Mouse (Mus musculus) forebrain, embryonic 14.5 days (tissue): Measurements from ENCODE around the gene Mxd1. TPM values are rescaled to one million over a fixed set of nuclear protein-coding genes. Genes with fewer than 3 reads are reported as not detected.

ENCODE experiments used
- ATAC-seq: fragments of 200-750 bp; cut with Nextera tagmentation; 2 replicates; pipeline ENCODE4 v1.8.0; 2017; ENCODE audit warnings: mild to moderate bottlenecking, moderate library complexity
- DNase-seq: peaks from one replicate; pipeline ENCODE4 v3.0.0-alpha.2; 2015; ENCODE audit warnings: low spot score
- H3K27ac ChIP-seq: fragments of 300-500 bp; sonication (generic); 2 replicates; pipeline ENCODE4 v1.5.1; 2014; ENCODE audit warnings: low read depth, mild to moderate bottlenecking, control low read depth, low read length, moderate library complexity
- H3K27me3 ChIP-seq: fragments of 300-500 bp; sonication (generic); replicated peaks from 2 replicates; pipeline ENCODE4 v1.6.1; 2014; ENCODE audit warnings: low read length, control low read depth, mixed read lengths; ENCODE audit not compliant: control insufficient read depth, insufficient read depth
- H3K36me3 ChIP-seq: fragments of 300-500 bp; sonication (generic); 2 replicates; pipeline ENCODE4 v1.6.1; 2014; ENCODE audit warnings: low read length, control low read depth; ENCODE audit not compliant: control insufficient read depth, insufficient read depth
- H3K4me1 ChIP-seq: fragments of 300-500 bp; sonication (generic); 2 replicates; pipeline ENCODE4 v1.6.1; 2014; ENCODE audit warnings: antibody characterized with exemption, low read length, control low read depth; ENCODE audit not compliant: control insufficient read depth, insufficient read depth
- H3K4me2 ChIP-seq: fragments of 300-500 bp; sonication (generic); 2 replicates; pipeline ENCODE4 v1.6.1; 2014; ENCODE audit warnings: mild to moderate bottlenecking, control low read depth, low read length
- H3K4me3 ChIP-seq: fragments of 300-500 bp; sonication (generic); 2 replicates; pipeline ENCODE4 v1.5.1; 2014; ENCODE audit warnings: low read depth, low read length, control low read depth
- H3K9ac ChIP-seq: fragments of 300-500 bp; sonication (generic); 2 replicates; pipeline ENCODE4 v1.6.1; 2014; ENCODE audit warnings: mild to moderate bottlenecking, low read length, control low read depth, moderate library complexity
- H3K9me3 ChIP-seq: fragments of 300-500 bp; sonication (generic); replicated peaks from 2 replicates; pipeline ENCODE4 v1.6.1; 2016; ENCODE audit warnings: low read length, control low read depth, mixed read lengths; ENCODE audit not compliant: control insufficient read depth
- WGBS: fragments of 180-500 bp; shearing (Covaris S2); extraction: QIAGEN DNeasy Blood & Tissue Kit; methylation state at CpG from one replicate; pipeline ENCODE4 v1.1.7; 2014; 5-methylcytosine and 5-hydroxymethylcytosine counted together
- polyA plus RNA-seq: library from polyadenylated mRNA; unstranded; fragments of >200 nt; fragmentation: Nextera tagmentation; extraction: Ambion mirVana; gene quantifications from 2 replicates; pipeline ENCODE4 v1.2.1, GENCODE M21; 2014

Mxd1 gene
- polyA plus RNA-seq, 1 experiment from 2014 or later = 15.3 TPM

- Histone ChIP-seq H3K27me3 (no peaks in the 10 kb centered on the region), H3K4me1 (no peaks in the 10 kb centered on the region), H3K27ac (no peak overlapping the region), H3K9ac (no peak overlapping the region), H3K9me3 (no peaks in the 10 kb centered on the region), H3K4me3 (no peak overlapping the region), H3K4me2 (no peak overlapping the region), H3K36me3 (peaks cover 66% of the 10 kb centered on the region)
- DNase-seq (no peak), ATAC-seq (no peak)
- WGBS = 82% methylated on average over 9 of the region's 9 CpGs
These were observed 8.6 kb downstream of the Mxd1 start for GRCm38 (mm10) chr6:86660161-86660877.

- no peak overlapping the region for H3K4me2 ChIP-seq
- H3K4me1 ChIP-seq = no peaks in the 10 kb centered on the region
- H3K9me3 ChIP-seq = no peaks in the 10 kb centered on the region
- 88% methylated on average over 3 of the region's 3 CpGs for WGBS
- H3K27ac ChIP-seq = no peak overlapping the region
- peaks cover 68% of the 10 kb centered on the region for H3K36me3 ChIP-seq
- no peaks in the 10 kb centered on the region for H3K27me3 ChIP-seq
- ATAC-seq = no peak
- no peak overlapping the region for H3K9ac ChIP-seq
- no peak overlapping the region for H3K4me3 ChIP-seq
- no peak for DNase-seq
These were observed 10.5 kb downstream of the Mxd1 start for GRCm38 (mm10) chr6:86658501-86658900.

- WGBS = 73% methylated on average over 9 of the region's 9 CpGs
- Histone ChIP-seq H3K36me3 (peaks cover 71% of the 10 kb centered on the region), H3K4me1 (no peaks in the 10 kb centered on the region), H3K4me2 (no peak overlapping the region), H3K27me3 (no peaks in the 10 kb centered on the region), H3K27ac (no peak overlapping the region), H3K4me3 (no peak overlapping the region), H3K9ac (no peak overlapping the region), H3K9me3 (no peaks in the 10 kb centered on the region)
- ATAC-seq (no peak), DNase-seq (no peak)
These were observed 14.6 kb downstream of the Mxd1 start for GRCm38 (mm10) chr6:86654270-86654916.

DNA sequence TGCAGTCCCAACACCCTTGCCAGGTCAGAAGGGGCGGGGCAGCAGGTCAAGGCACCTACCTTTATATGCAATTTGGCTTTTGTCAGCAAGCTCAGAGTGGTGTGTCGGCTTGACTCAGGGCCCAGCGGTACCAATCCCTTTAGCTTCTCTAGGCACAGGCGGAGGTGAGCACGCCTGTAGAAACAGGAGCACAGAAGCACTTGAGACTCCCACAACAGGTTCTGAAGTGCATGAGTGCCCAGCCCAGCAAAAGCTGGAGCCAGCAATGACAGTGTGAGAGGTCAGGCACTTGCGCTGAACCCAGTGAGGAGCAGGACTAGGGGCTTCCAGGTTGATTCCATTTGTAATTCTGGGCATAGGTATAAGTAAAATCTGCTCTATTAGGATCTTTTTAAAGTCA, 15.9 kb downstream of the Mxd1 start:
- WGBS = 89% methylated on average over 6 of the region's 6 CpGs
- no peak overlapping the region for H3K4me3 ChIP-seq
- H3K36me3 ChIP-seq = peaks cover 72% of the 10 kb centered on the region
- no peak overlapping the region for H3K27ac ChIP-seq
- no peak overlapping the region for H3K9ac ChIP-seq
- DNase-seq = no peak
- H3K4me1 ChIP-seq = no peaks in the 10 kb centered on the region
- H3K4me2 ChIP-seq = no peak overlapping the region
- H3K27me3 ChIP-seq = no peaks in the 10 kb centered on the region
- ATAC-seq = no peak
- H3K9me3 ChIP-seq = no peaks in the 10 kb centered on the region

DNA sequence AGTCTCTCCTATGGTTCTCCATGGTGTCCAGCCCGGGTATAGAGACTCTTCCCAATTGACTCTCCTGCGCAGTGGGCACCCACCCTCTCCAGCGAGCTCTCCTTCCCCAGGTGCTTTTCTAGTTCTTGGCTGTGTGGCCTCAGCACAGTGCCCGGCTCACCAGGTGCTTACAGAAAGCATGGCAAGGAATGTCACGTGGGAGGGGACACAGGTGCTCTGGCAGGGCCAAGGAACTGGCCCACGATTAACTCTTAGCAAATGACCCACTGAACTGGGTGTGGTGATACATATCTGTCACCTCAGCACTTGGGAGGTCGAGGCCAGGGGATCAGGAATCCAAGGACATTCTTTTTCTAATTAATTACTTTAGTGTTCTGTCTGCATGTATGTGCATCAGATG, 22.8 kb downstream of the Mxd1 start:
- H3K9ac ChIP-seq = no peak overlapping the region
- no peak overlapping the region for H3K27ac ChIP-seq
- H3K27me3 ChIP-seq = no peaks in the 10 kb centered on the region
- ATAC-seq (no peak), DNase-seq (no peak)
- no peaks in the 10 kb centered on the region for H3K4me1 ChIP-seq
- H3K36me3 ChIP-seq = peaks cover 31% of the 10 kb centered on the region
- WGBS = 80% methylated on average over 7 of the region's 7 CpGs
- H3K9me3 ChIP-seq = no peaks in the 10 kb centered on the region
- H3K4me2 ChIP-seq = no peak overlapping the region
- H3K4me3 ChIP-seq = no peak overlapping the region

DNA sequence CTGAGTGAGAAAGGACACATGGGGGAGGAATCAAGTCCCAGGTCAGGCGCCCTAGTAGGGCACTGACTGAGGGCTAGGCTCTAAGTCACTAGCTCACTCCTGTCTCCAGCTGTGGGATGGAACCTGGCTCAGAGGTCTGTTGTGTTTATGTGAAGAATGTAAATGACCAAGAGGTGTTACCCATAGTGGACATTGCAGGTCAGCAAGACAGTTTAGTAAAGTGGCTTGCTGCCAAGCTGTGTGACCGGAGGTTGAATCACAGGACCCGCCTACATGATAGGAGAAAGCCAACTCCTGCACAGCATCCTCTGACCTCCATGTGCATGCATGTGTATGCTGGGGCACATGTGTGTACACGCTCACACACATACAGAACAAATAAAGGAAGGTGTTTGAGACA, 23.4 kb downstream of the Mxd1 start:
- H3K27me3 ChIP-seq = no peaks in the 10 kb centered on the region
- 82% methylated on average over 4 of the region's 4 CpGs for WGBS
- ATAC-seq (no peak), DNase-seq (no peak)
- H3K9ac ChIP-seq = no peak overlapping the region
- no peak overlapping the region for H3K4me3 ChIP-seq
- H3K36me3 ChIP-seq = peaks cover 25% of the 10 kb centered on the region
- H3K27ac ChIP-seq = no peak overlapping the region
- no peaks in the 10 kb centered on the region for H3K4me1 ChIP-seq
- no peaks in the 10 kb centered on the region for H3K9me3 ChIP-seq
- H3K4me2 ChIP-seq = no peak overlapping the region

DNA sequence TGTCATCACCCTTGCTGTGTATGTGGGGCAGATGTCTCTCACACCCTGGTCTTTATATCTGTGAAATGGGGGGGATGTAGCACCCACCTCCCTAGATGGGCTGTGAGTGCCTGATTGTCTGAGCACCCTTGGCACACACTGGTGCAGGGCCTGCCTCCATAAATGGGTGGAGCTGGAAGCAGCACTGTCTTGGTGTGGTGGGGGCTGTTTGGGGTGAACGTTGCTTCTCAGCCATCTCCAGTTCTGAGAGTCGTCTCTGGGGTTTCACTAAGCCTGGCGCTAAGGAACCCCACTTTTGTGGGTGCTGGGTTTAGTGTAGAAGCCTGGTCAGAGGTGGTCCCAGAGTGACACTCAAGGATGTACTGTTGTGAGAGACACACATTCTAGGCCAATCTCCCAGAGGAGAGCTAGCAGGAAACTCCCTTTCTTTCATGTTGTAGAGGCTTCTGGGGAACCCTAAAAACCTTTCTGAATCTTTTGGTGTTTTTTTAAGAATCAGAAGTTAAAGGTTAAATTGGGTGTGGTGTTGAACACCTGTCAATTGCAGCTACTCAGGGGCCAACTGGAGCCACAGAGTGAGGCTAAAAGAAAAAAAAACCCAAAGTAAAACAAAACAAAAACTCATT, 24.1 kb downstream of the Mxd1 start:
- Histone ChIP-seq H3K27ac (no peak overlapping the region), H3K9me3 (no peaks in the 10 kb centered on the region), H3K4me3 (no peak overlapping the region), H3K36me3 (peaks cover 19% of the 10 kb centered on the region), H3K4me1 (no peaks in the 10 kb centered on the region), H3K27me3 (no peaks in the 10 kb centered on the region), H3K9ac (no peak overlapping the region), H3K4me2 (no peak overlapping the region)
- DNase-seq (no peak), ATAC-seq (no peak)
- 84% methylated on average over 3 of the region's 3 CpGs for WGBS

GRCm38 (mm10) chr6:86641716-86642115, 27.2 kb downstream of the Mxd1 start:
- WGBS = 52% methylated on average over 8 of the region's 8 CpGs
- no peaks in the 10 kb centered on the region for H3K4me1 ChIP-seq

DNA sequence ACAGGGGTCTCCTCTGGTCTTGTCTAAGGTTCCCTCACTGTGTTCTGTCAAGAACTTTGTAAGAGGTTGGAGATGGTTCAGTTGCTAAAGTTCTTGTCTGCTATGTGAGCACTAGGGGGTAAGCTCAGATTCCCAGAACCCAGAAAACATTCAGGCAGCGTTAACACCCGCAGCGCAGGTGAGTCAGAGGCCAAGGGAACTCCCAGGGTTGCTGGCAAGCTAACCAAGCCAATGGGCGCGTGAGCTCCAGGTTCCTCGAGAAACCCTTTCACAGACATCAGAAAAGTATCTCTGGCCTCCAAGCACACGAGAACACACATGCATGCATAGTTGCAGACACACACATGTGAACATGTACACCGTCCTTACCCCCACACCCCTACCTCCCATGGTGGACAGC, 28.2 kb downstream of the Mxd1 start:
- no peak overlapping the region for H3K27ac ChIP-seq
- no peak overlapping the region for H3K4me3 ChIP-seq
- H3K4me2 ChIP-seq = no peak overlapping the region
- H3K9me3 ChIP-seq = no peaks in the 10 kb centered on the region
- H3K27me3 ChIP-seq = no peaks in the 10 kb centered on the region
- WGBS = 95% methylated on average over 8 of the region's 8 CpGs
- DNase-seq (no peak), ATAC-seq (no peak)
- no peak overlapping the region for H3K9ac ChIP-seq
- no peaks in the 10 kb centered on the region for H3K4me1 ChIP-seq
- H3K36me3 ChIP-seq = no peaks in the 10 kb centered on the region

More at GRCm38 (mm10) chr6:86641716-86642115, 27.2 kb downstream of the Mxd1 start:
- H3K4me2 ChIP-seq = no peak overlapping the region
- ATAC-seq = no peak
- no peaks in the 10 kb centered on the region for H3K36me3 ChIP-seq
- no peak overlapping the region for H3K4me3 ChIP-seq
- no peaks in the 10 kb centered on the region for H3K9me3 ChIP-seq
- no peak overlapping the region for H3K9ac ChIP-seq
- no peaks in the 10 kb centered on the region for H3K27me3 ChIP-seq
- no peak for DNase-seq
- no peak overlapping the region for H3K27ac ChIP-seq
